Mouse (Mus musculus) left cerebral cortex, postnatal 10 days (tissue): Measurements from ENCODE around the gene Cpt2. TPM values are rescaled to one million over a fixed set of nuclear protein-coding genes. Genes with fewer than 3 reads are reported as not detected.
A peak's percentile ranks its signal among the peaks of the same experiment; 100 is the strongest.

Source experiments
- DNase-seq, 2 experiments: peaks; one replicate each; pipeline ENCODE4 v3.0.0; 2021 to 2022; ENCODE audit warnings: low spot score in 2 of 2, mixed read lengths in 1 of 2; ENCODE audit errors: extremely low spot score in 1 of 2
- intact Hi-C: fragments of 180-260 bp; cut with DNase I; formaldehyde crosslinking; loops from one replicate; pipeline ENCODE4 v1.15.1; 2025
- total RNA-seq, 2 experiments: library from RNA; stranded (reverse); gene quantifications; 2 replicates each; pipeline ENCODE4 v1.2.3; 2021

Cpt2 gene
- total RNA-seq, 2 experiments from 2014 or later = 3.9 to 4.8 TPM

DNA sequence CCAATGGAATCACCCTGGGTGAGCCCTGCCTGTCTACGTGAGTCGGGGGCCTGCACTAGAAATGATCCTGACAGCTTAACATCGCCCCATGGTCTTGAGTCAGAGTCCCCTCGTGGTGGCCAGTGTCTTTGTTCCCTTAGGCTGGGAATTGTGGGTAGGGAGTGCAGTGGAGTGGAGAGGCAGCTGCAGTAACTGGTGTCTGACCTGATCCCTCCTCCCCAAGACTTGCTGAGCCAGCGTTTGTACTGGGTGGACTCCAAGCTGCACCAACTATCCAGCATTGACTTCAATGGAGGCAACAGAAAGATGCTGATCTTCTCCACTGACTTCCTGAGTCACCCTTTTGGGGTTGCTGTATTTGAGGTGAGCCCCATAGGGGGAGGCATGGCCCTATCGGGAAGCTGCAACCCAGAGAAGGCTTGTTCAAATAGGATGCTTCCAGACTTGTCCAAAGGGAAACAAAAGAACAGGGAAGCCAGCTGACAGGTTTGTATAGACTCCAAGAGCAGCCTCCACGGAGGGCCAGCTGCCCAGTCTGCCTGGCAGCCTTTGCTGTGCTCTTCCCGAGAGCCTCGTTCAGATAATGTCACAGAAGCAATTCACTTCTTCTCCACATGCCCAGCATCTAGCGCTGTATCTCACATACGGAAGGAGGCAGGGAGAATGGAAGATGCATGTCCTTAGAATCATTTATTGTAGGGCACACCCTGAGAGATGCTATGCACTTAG, 66.3 kb downstream of the Cpt2 start:
- intact Hi-C loops = no loop called here
- DNase-seq = peak in 1 of 2 experiments; percentile 26

Other genes starting within 250 kb of the Cpt2 start
- 1 to 10 TPM; 7.2 to 8.5 TPM for gene Dmrtb1, start 239.4 kb downstream of the Cpt2 start, total RNA-seq
- gene Lrp8, start 121.3 kb downstream of the Cpt2 start, total RNA-seq = 100 to 1,000 TPM; 165 to 168 TPM
- gene Magoh, start 43.9 kb downstream of the Cpt2 start, total RNA-seq = 10 to 100 TPM; 43.9 to 46.4 TPM
- 10 to 100 TPM; 63.3 to 67.7 TPM for gene 0610037L13Rik, start 33.8 kb downstream of the Cpt2 start, total RNA-seq
- gene Slc1a7, start 44.7 kb upstream of the Cpt2 start, total RNA-seq = not detected
- gene Podn, start 172.8 kb upstream of the Cpt2 start, total RNA-seq = 1 to 10 TPM; 4.4 to 5.8 TPM
- 10 to 100 TPM; 73.0 to 79.6 TPM for gene Scp2, start 221.4 kb upstream of the Cpt2 start, total RNA-seq
- 10 to 100 TPM in 1 of 2 experiments, 1 to 10 TPM in 1; 9.4 to 11.0 TPM for gene Echdc2, start 241.8 kb upstream of the Cpt2 start, total RNA-seq